Comparison of ENCODE assay signal across 8 mouse cellular contexts in the genomic region with DNA sequence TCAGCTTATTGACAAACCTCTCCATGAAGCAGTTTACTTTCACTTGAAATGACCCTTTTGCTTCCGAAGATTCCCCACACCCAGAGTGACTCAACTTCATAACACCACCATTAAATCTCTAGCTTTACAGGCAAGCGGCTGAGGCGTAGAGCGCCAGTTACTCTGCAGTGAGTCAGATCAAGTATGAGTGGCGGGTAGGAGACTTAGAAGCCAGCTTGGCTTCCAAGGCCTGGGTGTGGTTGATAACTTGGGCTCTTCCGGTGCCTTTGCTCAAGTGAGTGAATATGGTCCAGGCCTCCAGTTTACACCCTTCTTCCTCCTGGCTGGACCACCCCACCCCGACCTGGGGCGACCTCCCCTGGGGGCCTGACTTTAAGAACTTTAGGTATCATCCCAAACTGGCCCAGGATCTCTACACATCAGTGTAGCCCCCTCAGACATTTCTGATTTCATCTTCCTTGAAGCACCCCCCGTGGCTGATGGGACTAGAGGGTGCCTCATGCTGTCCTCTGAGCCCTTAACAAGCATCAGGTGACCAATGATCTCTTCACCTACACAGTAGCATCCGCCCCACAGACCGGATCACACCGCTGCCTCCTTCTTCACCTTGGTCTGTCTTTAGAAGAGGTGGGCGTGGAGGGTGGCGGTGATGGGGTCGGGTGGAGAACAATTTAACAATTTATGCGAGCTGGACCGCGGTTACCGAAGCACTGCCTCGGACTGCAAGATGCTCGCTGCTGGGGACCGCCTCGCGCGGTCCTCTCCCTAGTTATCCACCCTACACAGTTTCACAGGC. TPM values are rescaled to one million over a fixed set of nuclear protein-coding genes. Genes with fewer than 3 reads are reported as not detected.
A peak's percentile ranks its signal among the peaks of the same experiment; 100 is the strongest.
DNase-seq lines count a peak whose midpoint lies in the region; TF ChIP-seq lines count a peak whose summit lies in the region.

No protein-coding gene starts in this region.

- H3K4me3 ChIP-seq in layer of hippocampus, adult 2 months = peak overlapping the region; percentile 54
- peak overlapping the region; percentile 76 for H3K4me3 ChIP-seq in forebrain, embryonic 10.5 days

- H3K27me3 ChIP-seq in forebrain, embryonic 10.5 days (ENCODE audit: poor library complexity, severe bottlenecking) = peaks cover 64% of the 10 kb centered on the region
- H3K27me3 ChIP-seq in splenic B cell, adult 2 months (ENCODE audit: control insufficient read depth, insufficient read depth, low read length, poor library complexity, severe bottlenecking) = no peaks in the 10 kb centered on the region

- peaks cover 26% of the 10 kb centered on the region for H3K4me1 ChIP-seq in forebrain, embryonic 10.5 days

- H3K36me3 ChIP-seq in forebrain, embryonic 10.5 days (replicated peaks) = no peaks in the 10 kb centered on the region
- H3K36me3 ChIP-seq in splenic B cell, adult 2 months (ENCODE audit: control insufficient read depth, insufficient read depth, low read length, poor library complexity, severe bottlenecking) = no peaks in the 10 kb centered on the region

- peak overlapping the region; percentile 78 for H3K27ac ChIP-seq in layer of hippocampus, adult 2 months
- peak overlapping the region; percentile 84 for H3K27ac ChIP-seq in forebrain, embryonic 10.5 days

- DNase-seq in layer of hippocampus, adult 2 months (ENCODE audit: low spot score in 2 of 2) = no peak
- no peak for DNase-seq in layer of hippocampus, adult 8-10 months (ENCODE audit: low spot score in 2 of 2)
- DNase-seq in Muller cell, postnatal 12 days (ENCODE audit: inconsistent ontology term) = peak; percentile 18
- DNase-seq in forebrain, embryonic 10.5 days (ENCODE audit: extremely low spot score, low spot score) = no peak
- peak; percentile 37 for DNase-seq in liver
- DNase-seq in splenic B cell, adult 2 months (ENCODE audit: low read depth, low spot score) = peak; percentile 16
- DNase-seq in lung, adult 18-20 months = no peak
- no peak for DNase-seq in gastrocnemius, adult 8-10 months (ENCODE audit: low spot score in 2 of 2)

- no peak for TF ChIP-seq CTCF in layer of hippocampus, adult 2 months (conservative IDR thresholded peaks at IDR 0.05)

- no peaks in the 10 kb centered on the region for H3K9me3 ChIP-seq in forebrain, embryonic 10.5 days

- 13% methylated on average over 25 of the region's 25 CpGs for WGBS in forebrain, embryonic 10.5 days

RNA-seq across cellular contexts. Expression of a gene that starts 0.7 kb away (rescaled TPM):
- total RNA-seq in layer of hippocampus, adult 2 months (2021) = 100 to 1,000 TPM in 1 of 2 experiments, 10 to 100 TPM in 1; 74.1 to 104 TPM
- 10 to 100 TPM; 70.8 to 99.4 (median 89.0) TPM for total RNA-seq in layer of hippocampus, adult 8-10 months (2022)
- 5.5 and 6.6 TPM in 2 replicates for polyA plus RNA-seq in forebrain, embryonic 10.5 days (2016; fragmentation: Nextera tagmentation; extraction: Ambion mirVana)
- total RNA-seq in gastrocnemius, adult 8-10 months (2022) = 10 to 100 TPM; 21.4 to 34.5 (median 25.8) TPM

Comparison
In these comparisons a context has a peak if more than half of its experiments do, and no peak if none do; other contexts are left out.
1. DNase-seq: peak in Muller cell, postnatal 12 days (single experiment), liver (single experiment) and splenic B cell, adult 2 months (single experiment); none in layer of hippocampus, adult 2 months (0 of 2), layer of hippocampus, adult 8-10 months (0 of 2), forebrain, embryonic 10.5 days (single experiment), lung, adult 18-20 months (0 of 2) and gastrocnemius, adult 8-10 months (0 of 2).